Mouse (Mus musculus): Measurements from ENCODE around the gene Mrgpre. TPM values are rescaled to one million over a fixed set of nuclear protein-coding genes. Genes with fewer than 3 reads are reported as not detected.

The Mrgpre gene
- total and polyA plus RNA-seq, 3 experiments = 0.15 to 0.18 TPM; not detected in 1

- Histone ChIP-seq H3K27me3 (ENCODE audit: control insufficient read depth in 1 of 2, insufficient read depth in 2 of 2, low read length in 2 of 2) (no peaks in the 10 kb centered on the region), H3K9me3 (replicated peaks; ENCODE audit: insufficient read depth, low read length) (no peaks in the 10 kb centered on the region), H3K9ac (ENCODE audit: control insufficient read depth, low read depth, low read length, poor library complexity, severe bottlenecking) (no peak overlapping the region), H3K4me3 (ENCODE audit: control insufficient read depth in 1 of 2, insufficient read depth in 1 of 2, low read depth in 2 of 2, low read length in 2 of 2) (no peak overlapping the region), H3K27ac (ENCODE audit: control insufficient read depth, low read depth, low read length) (no peak overlapping the region), H3K36me3 (ENCODE audit: control insufficient read depth in 1 of 2, insufficient read depth in 2 of 2, low read length in 2 of 2) (peaks cover 0 to 4% of the 10 kb centered on the region in 2 experiments; a peak in 3 of 4 replicates), H3K4me1 (ENCODE audit: control insufficient read depth in 1 of 2, insufficient read depth in 2 of 2, low read length in 2 of 2) (peaks cover 0 to 11% of the 10 kb centered on the region in 2 experiments; a peak in 2 of 4 replicates), H3K79me2 (ENCODE audit: control insufficient read depth, insufficient read depth, low read length, poor library complexity) (peaks cover 5% of the 10 kb centered on the region)
- no peak for TF ChIP-seq ETS1 (IDR thresholded peaks at IDR 0.05; ENCODE audit: low read depth, low read length)
- TF ChIP-seq GABPA (IDR thresholded peaks at IDR 0.05; ENCODE audit: low read depth, low read length) = no peak
- no peak for TF ChIP-seq MEF2A (IDR thresholded peaks at IDR 0.05; ENCODE audit: extremely low read depth, insufficient replicate concordance, low read depth, low read length, poor library complexity, severe bottlenecking)
- no peak for TF ChIP-seq ZNF384 (IDR thresholded peaks at IDR 0.05; ENCODE audit: low read depth, low read length)
- DNase-seq (ENCODE audit: low read depth, low spot score) = no peak
Observed at GRCm38 (mm10) chr7:143819201-143819600, 34.9 kb upstream of the Mrgpre start.

DNA sequence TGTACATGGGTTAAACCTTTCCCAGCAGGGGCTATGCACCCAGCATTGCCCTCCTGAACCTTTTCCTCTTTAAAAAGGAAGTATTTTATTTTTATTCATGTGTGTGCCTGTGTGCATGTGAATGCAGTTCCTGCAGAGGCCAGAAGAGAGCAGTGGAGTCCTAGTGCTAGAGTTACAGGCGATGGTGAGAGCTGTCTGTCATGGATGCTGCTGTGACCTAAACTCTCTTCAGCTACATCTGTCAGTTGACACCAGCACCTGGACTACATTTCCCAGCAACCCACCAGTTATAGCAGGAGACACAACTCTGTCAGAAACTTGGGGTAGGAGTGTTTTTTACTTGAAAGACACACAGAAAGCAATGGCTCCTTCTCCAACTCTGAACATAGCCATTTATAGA, 24.6 kb upstream of the Mrgpre start:
- no peaks in the 10 kb centered on the region for H3K79me2 ChIP-seq (ENCODE audit: control insufficient read depth, insufficient read depth, low read length, poor library complexity)
- no peak overlapping the region for H3K9ac ChIP-seq (ENCODE audit: control insufficient read depth, low read depth, low read length, poor library complexity, severe bottlenecking)
- peak; percentile 53 for DNase-seq (ENCODE audit: low read depth, low spot score)
- H3K9me3 ChIP-seq (replicated peaks; ENCODE audit: insufficient read depth, low read length) = no peaks in the 10 kb centered on the region
- no peak overlapping the region for H3K4me3 ChIP-seq (ENCODE audit: control insufficient read depth in 1 of 2, insufficient read depth in 1 of 2, low read depth in 2 of 2, low read length in 2 of 2)
- H3K27ac ChIP-seq (ENCODE audit: control insufficient read depth, low read depth, low read length) = no peak overlapping the region
- H3K4me1 ChIP-seq (ENCODE audit: control insufficient read depth in 1 of 2, insufficient read depth in 2 of 2, low read length in 2 of 2) = no peaks in the 10 kb centered on the region
- no peaks in the 10 kb centered on the region; a peak in 1 of 4 replicates for H3K36me3 ChIP-seq (ENCODE audit: control insufficient read depth in 1 of 2, insufficient read depth in 2 of 2, low read length in 2 of 2)
- TF ChIP-seq ZMIZ1 (IDR thresholded peaks at IDR 0.05; ENCODE audit: low read depth, low read length) (no peak), UBTF (IDR thresholded peaks at IDR 0.05; ENCODE audit: borderline replicate concordance, insufficient read depth, low read depth, low read length) (no peak), E2F4 (IDR thresholded peaks at IDR 0.05; ENCODE audit: borderline replicate concordance, low read depth, low read length) (no peak), MYC (IDR thresholded peaks at IDR 0.05; ENCODE audit: low read depth, low read length) (no peak), NELFE (IDR thresholded peaks at IDR 0.05; ENCODE audit: low read depth, low read length) (no peak), ZC3H11A (IDR thresholded peaks at IDR 0.05; ENCODE audit: low read depth, low read length) (peak; percentile 22), MAX (IDR thresholded peaks at IDR 0.05; ENCODE audit: low read length) (no peak), TCF12 (IDR thresholded peaks at IDR 0.05; ENCODE audit: low read depth, low read length) (no peak), CTCF (IDR thresholded peaks at IDR 0.05 in 2 of 3, conservative IDR thresholded peaks at IDR 0.05 in 1 of 3; ENCODE audit: control insufficient read depth in 1 of 3, insufficient read depth in 1 of 3, low read depth in 2 of 3, low read length in 3 of 3, poor library complexity in 1 of 3, severe bottlenecking in 1 of 3) (peak; percentile 50 to 67 (median 57)), USF1 (IDR thresholded peaks at IDR 0.05; ENCODE audit: low read depth, low read length) (no peak), RAD21 (IDR thresholded peaks at IDR 0.05; ENCODE audit: low read depth, low read length) (peak; percentile 65), SMC3 (IDR thresholded peaks at IDR 0.05; ENCODE audit: low read depth, low read length) (peak; percentile 52), BHLHE40 (IDR thresholded peaks at IDR 0.05; ENCODE audit: borderline replicate concordance, low read depth, low read length) (no peak)
- H3K27me3 ChIP-seq (ENCODE audit: control insufficient read depth in 1 of 2, insufficient read depth in 2 of 2, low read length in 2 of 2) = no peaks in the 10 kb centered on the region

All from MEL (cell line).